Mouse (Mus musculus) retina, embryonic 14.5 days (tissue): Measurements from ENCODE around the gene Pxdc1.
A peak's percentile ranks its signal among the peaks of the same experiment; 100 is the strongest.

Experiments
- DNase-seq: peaks from one replicate; pipeline ENCODE4 v3.0.0-alpha.2; 2015; ENCODE audit warnings: low spot score

Gene Pxdc1

GRCm38 (mm10) chr13:34653391-34653790 lies at the start of gene Pxdc1:
TSS of gene Pxdc1 (minus strand) at chr13:34653486.
- DNase-seq: peak; percentile 61

- no peak for DNase-seq
Observed at GRCm38 (mm10) chr13:34700630-34701029, 47.3 kb upstream of the Pxdc1 start.

DNA sequence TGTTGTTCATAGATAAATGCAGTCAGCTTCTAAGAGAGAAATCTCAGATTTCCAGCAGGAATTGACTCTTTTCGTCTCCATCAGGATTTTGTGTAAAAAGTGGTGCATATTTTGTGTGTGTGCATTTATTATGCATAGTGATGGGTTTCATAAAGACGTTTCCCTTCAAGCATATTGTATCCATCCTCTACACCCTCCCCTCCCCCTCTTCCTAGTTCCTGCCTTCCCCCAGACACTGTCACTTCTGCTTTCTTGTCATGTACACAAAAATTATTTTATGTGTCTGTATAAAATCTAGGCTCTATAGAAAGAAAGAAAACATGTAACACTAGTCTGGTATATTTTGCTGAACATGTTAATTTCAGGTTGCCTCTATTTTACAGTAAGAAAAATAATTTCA lies 46.8 kb upstream of the Pxdc1 start:
- no peak for DNase-seq

GRCm38 (mm10) chr13:34696734-34697332 lies 43.5 kb upstream of the Pxdc1 start:
- no peak for DNase-seq

DNA sequence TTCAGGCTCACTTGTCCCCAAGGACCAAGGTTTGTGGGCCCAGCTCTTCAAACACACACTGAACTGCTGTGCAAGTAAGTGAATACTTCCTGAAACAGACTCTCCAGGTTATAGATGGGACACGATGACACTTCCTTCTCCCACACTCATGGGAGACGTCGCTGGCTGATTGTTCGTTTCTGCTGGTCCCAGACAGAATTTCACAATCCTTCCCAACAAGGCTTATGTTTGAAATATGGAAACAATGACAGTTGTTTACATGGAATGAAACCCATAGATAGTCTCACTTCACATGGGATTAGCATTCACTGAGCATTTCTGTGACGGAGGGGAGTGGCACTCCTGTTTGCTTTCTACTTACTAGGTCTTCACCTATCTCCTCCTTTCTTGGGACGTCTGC lies 39.8 kb upstream of the Pxdc1 start:
- DNase-seq: no peak

- no peak for DNase-seq
Observed at GRCm38 (mm10) chr13:34691049-34691448, 37.8 kb upstream of the Pxdc1 start.

GRCm38 (mm10) chr13:34685008-34685765 lies 31.9 kb upstream of the Pxdc1 start:
- no peak for DNase-seq

- no peak for DNase-seq
Observed at GRCm38 (mm10) chr13:34683762-34684488, 30.6 kb upstream of the Pxdc1 start.

DNA sequence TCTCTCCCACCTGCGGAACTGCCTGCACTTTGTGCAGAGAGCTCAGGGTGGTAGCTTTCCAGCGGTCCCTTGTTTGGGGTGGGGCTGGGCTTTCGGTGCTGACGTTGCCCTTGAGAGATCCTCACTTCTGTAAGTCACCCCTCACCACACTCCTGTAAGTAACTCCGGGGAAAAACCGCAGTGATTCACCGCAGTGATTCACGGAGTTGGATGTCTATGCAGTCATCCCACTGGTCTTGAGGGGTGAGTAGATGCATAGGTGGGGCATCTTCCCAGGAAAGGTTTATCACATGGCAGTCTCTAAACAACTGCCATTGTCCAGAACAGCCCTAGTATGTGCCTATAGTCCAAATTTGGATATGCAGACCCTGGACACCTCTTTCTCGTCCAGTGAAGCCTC lies 30.0 kb upstream of the Pxdc1 start:
- DNase-seq: no peak

DNA sequence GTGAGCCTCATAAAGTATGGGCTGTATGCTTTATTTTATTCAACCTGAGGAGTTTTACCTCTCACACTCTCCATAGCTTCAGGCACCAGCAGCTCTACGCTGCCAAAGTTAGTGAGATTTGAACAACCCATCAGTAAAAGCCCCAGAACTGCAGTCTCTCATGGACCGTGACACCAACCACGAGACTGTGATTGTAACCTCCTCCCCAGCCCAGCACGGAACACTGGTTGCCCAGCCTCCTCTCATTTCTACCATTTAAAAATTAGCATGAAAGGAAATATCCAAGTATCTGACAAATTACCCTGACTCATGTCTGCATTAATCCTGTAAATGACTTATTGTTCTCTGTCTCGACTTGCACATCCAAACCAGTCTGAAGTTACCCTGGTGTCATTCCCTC lies 23.2 kb upstream of the Pxdc1 start:
- DNase-seq: no peak

GRCm38 (mm10) chr13:34675847-34676383 lies 22.6 kb upstream of the Pxdc1 start:
- no peak for DNase-seq

- no peak for DNase-seq
Observed at GRCm38 (mm10) chr13:34673354-34673753, 20.1 kb upstream of the Pxdc1 start.

- DNase-seq: no peak
Observed at GRCm38 (mm10) chr13:34669919-34670865, 16.9 kb upstream of the Pxdc1 start.

DNA sequence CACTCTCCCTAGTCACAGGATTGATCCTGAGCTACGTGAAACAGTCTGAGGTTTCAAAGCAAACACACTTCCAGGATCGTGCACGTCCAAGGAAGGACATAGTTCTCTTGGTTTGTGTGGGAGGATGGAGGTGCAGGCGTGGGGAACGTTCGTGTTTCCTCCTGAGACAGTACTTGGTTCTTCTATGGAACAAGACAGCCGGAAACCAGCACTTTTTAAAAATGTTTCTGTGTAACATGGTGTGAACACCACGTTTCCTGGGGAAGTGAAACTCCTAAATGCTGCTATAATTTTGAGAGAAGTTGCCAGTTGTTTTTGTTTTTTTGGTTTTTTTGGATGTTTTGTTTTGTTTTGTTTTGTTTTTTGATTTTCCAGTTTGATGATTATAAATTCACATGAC lies 13.9 kb upstream of the Pxdc1 start:
- no peak for DNase-seq

GRCm38 (mm10) chr13:34665074-34665473 lies 11.8 kb upstream of the Pxdc1 start:
- no peak for DNase-seq

DNA sequence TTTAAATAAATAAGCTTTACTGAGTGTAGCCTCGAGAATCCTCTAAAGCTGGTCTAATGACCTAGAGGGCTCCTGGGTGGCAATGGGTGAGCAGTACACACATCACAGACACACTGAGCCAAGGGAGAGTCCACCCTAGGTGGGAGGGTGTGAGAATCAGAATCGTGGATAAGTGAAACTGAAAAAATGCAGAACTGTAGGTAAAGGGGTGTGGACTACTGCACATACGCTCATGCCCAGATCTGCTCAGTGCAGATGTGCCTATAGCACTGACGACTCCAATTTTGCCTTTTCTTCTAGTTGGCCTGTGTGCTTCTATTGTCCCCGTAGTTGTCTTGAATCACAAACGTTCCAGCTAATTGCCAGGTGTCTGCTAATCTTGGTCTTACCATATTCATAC lies 10.5 kb upstream of the Pxdc1 start:
- DNase-seq: no peak

GRCm38 (mm10) chr13:34659507-34659906 lies 6.2 kb upstream of the Pxdc1 start:
- DNase-seq: no peak

DNA sequence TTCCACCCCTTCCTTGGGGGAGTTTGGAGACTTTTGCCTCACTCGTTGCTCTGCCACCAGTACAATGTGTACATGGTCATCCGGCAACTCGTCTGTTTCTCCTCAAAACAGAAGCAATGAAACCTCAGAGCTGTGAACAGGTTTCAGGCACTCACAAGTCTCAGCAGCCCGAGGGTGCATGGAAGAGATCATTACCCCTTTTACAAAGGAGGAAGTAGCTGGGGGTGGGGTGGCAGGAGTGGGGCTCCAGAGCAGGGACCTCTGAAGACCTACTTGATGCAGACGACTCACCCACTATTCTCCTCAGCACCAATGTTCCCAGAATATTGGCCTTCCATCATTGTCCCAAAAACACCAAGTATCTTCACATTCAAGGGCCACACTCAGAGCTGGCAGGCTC lies 3.1 kb upstream of the Pxdc1 start:
- no peak for DNase-seq

DNA sequence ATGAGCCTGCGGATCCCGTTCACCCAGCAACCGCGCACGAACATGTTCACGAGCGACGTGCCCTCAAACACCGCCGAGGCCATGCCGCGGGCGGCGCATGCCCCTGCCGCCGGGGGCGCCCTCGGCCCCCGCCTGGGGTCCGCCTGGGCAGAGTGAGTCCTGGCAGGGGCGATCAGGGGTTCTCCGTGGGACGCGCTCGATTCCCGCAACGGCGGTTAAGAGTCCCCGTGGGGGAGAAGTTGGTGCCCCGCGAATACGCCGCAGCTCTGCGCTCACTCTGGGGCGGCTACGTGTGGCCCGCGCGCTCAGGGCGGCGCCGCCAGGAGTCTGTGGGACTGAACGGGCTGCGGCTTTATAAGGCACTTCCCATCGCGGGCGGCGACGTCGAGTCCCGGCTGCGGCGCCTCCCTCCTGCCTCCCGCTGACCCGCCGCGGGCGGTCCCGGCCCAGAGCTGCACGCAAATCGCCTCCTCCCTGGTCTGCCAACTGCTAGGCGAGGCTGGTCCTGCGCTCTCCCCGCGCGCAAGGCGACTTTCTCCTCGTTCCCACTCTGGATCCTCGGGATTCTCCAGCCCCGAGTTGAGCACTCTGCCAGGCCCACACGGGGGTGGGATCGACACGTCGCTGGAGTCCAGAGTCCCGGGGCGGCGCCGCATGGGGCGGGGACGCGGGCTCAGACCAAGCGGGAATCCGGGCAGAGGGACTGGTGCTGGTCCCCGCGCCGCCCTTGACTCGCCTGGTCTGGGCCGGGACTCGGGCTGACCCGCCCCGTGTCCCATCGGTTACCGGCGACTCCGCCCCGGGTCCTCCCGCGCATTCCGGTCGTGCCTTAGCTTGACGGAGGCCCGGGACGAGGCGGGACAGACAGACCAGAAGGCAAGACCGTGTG lies 689 bp downstream of the Pxdc1 start:
- DNase-seq: peak; percentile 47

GRCm38 (mm10) chr13:34652016-34652352 lies 1.3 kb downstream of the Pxdc1 start:
- DNase-seq: no peak

GRCm38 (mm10) chr13:34651474-34651991 lies 1.8 kb downstream of the Pxdc1 start:
- DNase-seq: peak; percentile 38
